ENCODE assay signal across 8 mouse cellular contexts in genomic region chr7:28809401-28810089, GRCm38 (mm10). TPM values are rescaled to one million over a fixed set of nuclear protein-coding genes. Genes with fewer than 3 reads are reported as not detected.
DNase-seq lines count a peak whose midpoint lies in the region; ATAC-seq and TF ChIP-seq lines count a peak whose summit lies in the region.

No protein-coding gene starts in this region.

- H3K36me3 ChIP-seq in embryonic facial prominence, embryonic 11.5 days (replicated peaks; ENCODE audit: control insufficient read depth, insufficient read depth, low read depth, low read length): peaks cover 7% of the 10 kb centered on the region
- H3K36me3 ChIP-seq in lung, postnatal 0 days (ENCODE audit: insufficient read depth, low read length): peaks cover 13% of the 10 kb centered on the region; the same call in 1 of the 2 replicates

- no peak; the same call in 1 of the 2 replicates for TF ChIP-seq EP300 in lung, postnatal 0 days (IDR thresholded peaks at IDR 0.05)

- peak; percentile 40 to 42 for DNase-seq in CD8-positive naive resting alpha-beta T cell, adult 2 months (ENCODE audit: low read depth in 2 of 2, low spot score in 2 of 2)
- DNase-seq in adrenal gland, adult 18-20 months (ENCODE audit: low spot score in 2 of 2): peak; percentile 57 to 59
- DNase-seq in embryonic facial prominence, embryonic 11.5 days (ENCODE audit: low spot score): peak; percentile 79
- peak; percentile 72 to 73 for DNase-seq in heart, postnatal 10 days
- peak; percentile 64 for DNase-seq in layer of hippocampus, adult 11-12 months (ENCODE audit: low spot score)
- DNase-seq in lung, postnatal 0 days (ENCODE audit: low spot score): peak; percentile 59
- DNase-seq in right cerebral cortex, postnatal 36 days (ENCODE audit: low spot score in 2 of 2): peak; percentile 47 to 52

- TF ChIP-seq CTCF in lung, postnatal 0 days (IDR thresholded peaks at IDR 0.05): peak; percentile 7

- peak; percentile 19; the same call in 1 of the 2 replicates for ATAC-seq in embryonic facial prominence, embryonic 11.5 days (replicated peaks; ENCODE audit: insufficient number of reproducible peaks, low FRiP score, low TSS enrichment, low read depth)
- peak; percentile 3 for ATAC-seq in lung, postnatal 0 days
- no peak for ATAC-seq in frontal cortex, adult (ENCODE audit: low TSS enrichment)

- H3K4me3 ChIP-seq in embryonic facial prominence, embryonic 11.5 days (ENCODE audit: low read depth, low read length): peak overlapping the region; percentile 72
- peak overlapping the region; percentile 75 for H3K4me3 ChIP-seq in lung, postnatal 0 days (ENCODE audit: low read depth, low read length)

- intact Hi-C loops in heart, postnatal 10 days (cut with DNase I): loop anchor here (2.0 to 5.0 kb wide), 3 partner anchors 15 to 623 kb away; partner anchors contain the start of gene Ech1

- H3K27ac ChIP-seq in embryonic facial prominence, embryonic 11.5 days (replicated peaks; ENCODE audit: low read depth, low read length): peak overlapping the region; percentile 98
- H3K27ac ChIP-seq in lung, postnatal 0 days (ENCODE audit: low read length): peak overlapping the region; percentile 100

- peak overlapping the region; percentile 92 for H3K9ac ChIP-seq in embryonic facial prominence, embryonic 11.5 days (replicated peaks; ENCODE audit: low read length)
- peak overlapping the region; percentile 83 for H3K9ac ChIP-seq in lung, postnatal 0 days (replicated peaks; ENCODE audit: low read depth)

- H3K9me3 ChIP-seq in embryonic facial prominence, embryonic 11.5 days (replicated peaks; ENCODE audit: control insufficient read depth, low read length): no peaks in the 10 kb centered on the region
- H3K9me3 ChIP-seq in lung, postnatal 0 days (ENCODE audit: low read length): no peaks in the 10 kb centered on the region

- WGBS in embryonic facial prominence, embryonic 11.5 days: under 1% methylated on average over 35 of the region's 35 CpGs
- under 1% methylated on average over 35 of the region's 35 CpGs for WGBS in lung, postnatal 0 days

- H3K4me2 ChIP-seq in embryonic facial prominence, embryonic 11.5 days (ENCODE audit: low read depth, low read length): peak overlapping the region; percentile 89
- peak overlapping the region; percentile 98 for H3K4me2 ChIP-seq in lung, postnatal 0 days (replicated peaks; ENCODE audit: low read depth, low read length)

- H3K4me1 ChIP-seq in embryonic facial prominence, embryonic 11.5 days (ENCODE audit: control insufficient read depth, insufficient read depth, low read length): peaks cover 7% of the 10 kb centered on the region; the same call in 1 of the 2 replicates
- H3K4me1 ChIP-seq in lung, postnatal 0 days (ENCODE audit: insufficient read depth, low read depth, low read length): peaks cover 20% of the 10 kb centered on the region; the same call in 1 of the 2 replicates

- no peaks in the 10 kb centered on the region for H3K27me3 ChIP-seq in embryonic facial prominence, embryonic 11.5 days (ENCODE audit: control insufficient read depth, insufficient read depth, low read length)
- no peaks in the 10 kb centered on the region for H3K27me3 ChIP-seq in lung, postnatal 0 days (replicated peaks; ENCODE audit: insufficient read depth, low read length)

RNA-seq across cellular contexts. Expression of gene Hnrnpl, which starts 1.2 kb away (rescaled TPM):
- 100 to 1,000 TPM; 327 to 346 TPM for total RNA-seq in adrenal gland, adult 18-20 months (2021)
- polyA plus RNA-seq in embryonic facial prominence, embryonic 11.5 days (2014; fragmentation: Nextera tagmentation; extraction: Ambion mirVana): 328 and 350 TPM in 2 replicates
- 100 to 1,000 TPM; 423 to 428 TPM for total RNA-seq in heart, postnatal 10 days (2021)
- 151 and 154 TPM in 2 replicates for polyA plus RNA-seq in lung, postnatal 0 days (2015; fragmentation: Nextera tagmentation; extraction: Ambion mirVana)

RNA-seq across cellular contexts. Expression of gene Ech1, which starts 15.5 kb away (rescaled TPM):
- 100 to 1,000 TPM; 474 to 780 TPM for total RNA-seq in adrenal gland, adult 18-20 months (2021)
- 103 and 106 TPM in 2 replicates for polyA plus RNA-seq in embryonic facial prominence, embryonic 11.5 days (2014; fragmentation: Nextera tagmentation; extraction: Ambion mirVana)
- 1,000 to 10,000 TPM; 1,137 to 1,217 TPM for total RNA-seq in heart, postnatal 10 days (2021)
- 287 and 308 TPM in 2 replicates for polyA plus RNA-seq in lung, postnatal 0 days (2015; fragmentation: Nextera tagmentation; extraction: Ambion mirVana)

RNA-seq across cellular contexts. Expression of gene Rinl, which starts 20.8 kb away (rescaled TPM):
- total RNA-seq in adrenal gland, adult 18-20 months (2021): 1 to 10 TPM; 2.6 to 3.2 TPM
- polyA plus RNA-seq in embryonic facial prominence, embryonic 11.5 days (2014; fragmentation: Nextera tagmentation; extraction: Ambion mirVana): 2.3 and 3.2 TPM in 2 replicates
- total RNA-seq in heart, postnatal 10 days (2021): 1 to 10 TPM; 2.1 to 2.2 TPM
- polyA plus RNA-seq in lung, postnatal 0 days (2015; fragmentation: Nextera tagmentation; extraction: Ambion mirVana): 10.2 and 12.9 TPM in 2 replicates

RNA-seq across cellular contexts. Expression of gene Lgals4, which starts 24.1 kb away (rescaled TPM):
- 10 to 100 TPM; 10.3 to 14.0 TPM for total RNA-seq in adrenal gland, adult 18-20 months (2021)
- polyA plus RNA-seq in embryonic facial prominence, embryonic 11.5 days (2014; fragmentation: Nextera tagmentation; extraction: Ambion mirVana): 1.5 and 1.9 TPM in 2 replicates
- 10 to 100 TPM; 35.0 to 35.8 TPM for total RNA-seq in heart, postnatal 10 days (2021)
- 14.9 and 15.6 TPM in 2 replicates for polyA plus RNA-seq in lung, postnatal 0 days (2015; fragmentation: Nextera tagmentation; extraction: Ambion mirVana)

RNA-seq across cellular contexts. Expression of gene Nfkbib, which starts 42.2 kb away (rescaled TPM):
- total RNA-seq in adrenal gland, adult 18-20 months (2021): 10 to 100 TPM; 44.0 to 55.4 TPM
- polyA plus RNA-seq in embryonic facial prominence, embryonic 11.5 days (2014; fragmentation: Nextera tagmentation; extraction: Ambion mirVana): 33.4 and 41.0 TPM in 2 replicates
- total RNA-seq in heart, postnatal 10 days (2021): 10 to 100 TPM; 15.4 to 16.1 TPM
- 42.3 and 42.7 TPM in 2 replicates for polyA plus RNA-seq in lung, postnatal 0 days (2015; fragmentation: Nextera tagmentation; extraction: Ambion mirVana)
